Mouse (Mus musculus) CD4-positive, CD25-positive, alpha-beta regulatory T cell, adult 4 months (primary cell): ENCODE measurements around the gene S100a14. TPM values are rescaled to one million over a fixed set of nuclear protein-coding genes. Genes with fewer than 3 reads are reported as not detected.

Experiments
- ATAC-seq: one replicate; pipeline ENCODE4 v1.8.0; 2017
- polyA plus RNA-seq, 2 experiments: library from polyadenylated mRNA; unstranded; fragments of 100-300 nt; shearing (Covaris generic); gene quantifications; one replicate each; pipeline ENCODE4 v1.2.1; 2017

S100a14 gene
- polyA plus RNA-seq, 2 experiments from 2014 or later, result not detected

DNA sequence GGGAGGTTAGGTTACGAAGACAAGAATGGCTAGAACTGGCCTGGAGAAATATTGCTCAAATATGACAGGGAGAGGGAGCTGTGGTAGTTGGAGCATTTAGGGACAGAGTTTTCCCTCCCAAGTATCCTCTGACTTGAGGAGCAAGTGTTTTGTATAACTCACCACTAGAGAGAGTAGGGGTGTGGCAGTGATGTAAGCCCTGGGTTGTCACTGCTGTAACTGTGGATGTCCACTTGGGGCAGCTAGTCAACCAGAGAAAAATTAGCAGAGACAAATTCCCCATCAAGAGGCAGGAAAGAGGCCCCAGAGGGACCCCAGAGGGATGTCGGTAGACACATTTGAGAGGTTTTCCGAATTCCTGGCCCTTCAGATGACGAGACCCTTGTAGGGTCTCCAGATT, 1.2 kb upstream of the S100a14 start:
- peak; percentile 58 for ATAC-seq

DNA sequence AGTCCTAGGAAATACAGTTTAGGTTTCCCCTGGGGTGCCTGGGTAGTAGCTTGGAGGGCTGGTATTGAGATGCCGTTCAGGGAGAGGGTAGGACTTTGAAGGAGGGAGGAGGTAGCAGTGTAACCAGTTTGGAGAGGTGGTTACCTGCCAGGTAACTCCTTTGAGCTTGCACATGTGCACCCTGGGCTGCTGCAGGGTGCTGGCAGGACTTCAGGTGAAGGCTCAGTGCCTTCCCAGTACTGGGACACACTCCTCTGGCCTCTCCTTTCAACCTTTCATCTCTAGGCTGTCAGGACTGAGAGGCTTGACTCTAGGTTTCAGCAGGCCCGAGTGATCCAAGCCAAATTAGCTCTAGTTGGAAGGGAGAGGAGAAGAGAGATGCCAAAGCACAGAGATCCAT, 580 bp upstream of the S100a14 start:
- ATAC-seq, result no peak

DNA sequence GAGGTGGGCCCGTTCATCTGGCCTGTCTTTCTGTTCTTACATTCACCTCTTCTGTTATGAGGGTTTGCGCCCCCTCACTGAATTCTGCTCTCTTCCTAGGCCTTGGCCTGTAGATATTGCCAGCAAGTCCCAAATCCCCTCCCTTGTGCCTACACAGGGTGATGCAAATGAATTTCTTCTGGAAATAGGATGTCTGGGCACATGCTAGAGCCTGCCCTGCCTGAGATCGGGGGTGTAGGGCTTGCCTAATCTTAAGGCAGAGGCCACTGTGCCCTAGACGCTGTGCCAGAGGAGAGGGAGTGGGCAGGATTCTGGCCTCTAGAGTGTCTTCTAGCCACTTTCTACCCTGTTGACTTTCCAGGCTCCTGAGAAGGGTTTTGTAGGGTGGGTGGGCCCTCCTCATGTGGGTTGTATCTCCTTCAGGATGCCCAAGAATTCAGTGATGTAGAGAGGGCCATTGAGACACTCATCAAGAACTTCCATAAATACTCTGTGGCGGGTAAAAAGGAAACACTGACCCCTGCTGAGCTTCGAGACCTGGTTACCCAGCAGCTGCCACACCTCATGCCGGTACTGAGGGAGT, 726 bp downstream of the S100a14 start:
- ATAC-seq, result no peak

DNA sequence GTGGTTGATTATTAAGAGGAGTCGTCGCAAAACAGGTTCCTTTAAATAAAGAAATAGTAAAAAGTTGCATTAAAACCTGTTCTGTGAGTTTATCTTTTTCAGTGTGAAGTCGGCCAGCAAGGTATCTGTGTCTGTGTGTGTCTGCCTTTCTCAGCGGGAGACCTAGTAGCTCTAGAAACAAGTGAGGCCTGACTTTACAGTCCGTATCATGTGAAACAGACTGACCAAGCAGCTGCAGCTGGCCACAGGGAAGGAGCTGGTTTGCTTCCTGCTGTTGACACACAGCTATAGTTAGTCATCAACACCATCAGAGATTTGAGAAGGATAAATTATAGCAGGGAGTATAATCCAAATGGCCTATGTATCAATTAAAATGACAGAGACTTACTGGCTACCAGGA, 5.1 kb downstream of the S100a14 start:
- ATAC-seq, result no peak

DNA sequence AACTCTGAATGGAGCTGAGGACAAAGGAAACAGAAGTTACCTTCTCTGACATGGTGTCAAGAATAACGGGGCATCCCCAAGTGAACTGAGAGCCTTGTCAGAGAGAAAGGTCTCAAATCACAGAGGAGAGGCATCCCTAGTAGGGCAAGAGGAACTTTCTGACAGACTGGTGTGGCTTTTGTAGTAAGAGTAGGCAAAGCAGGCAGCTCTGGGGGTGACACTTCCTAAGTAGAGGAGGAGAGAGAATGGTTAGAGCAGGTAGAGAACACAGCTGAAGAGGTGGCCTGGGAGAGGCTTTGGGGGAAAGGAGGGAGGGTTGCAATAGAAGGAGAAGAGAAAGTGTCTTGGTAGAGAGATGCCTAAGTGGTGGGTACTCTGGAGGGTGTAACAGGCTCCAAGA, 8.8 kb downstream of the S100a14 start:
- no peak for ATAC-seq

DNA sequence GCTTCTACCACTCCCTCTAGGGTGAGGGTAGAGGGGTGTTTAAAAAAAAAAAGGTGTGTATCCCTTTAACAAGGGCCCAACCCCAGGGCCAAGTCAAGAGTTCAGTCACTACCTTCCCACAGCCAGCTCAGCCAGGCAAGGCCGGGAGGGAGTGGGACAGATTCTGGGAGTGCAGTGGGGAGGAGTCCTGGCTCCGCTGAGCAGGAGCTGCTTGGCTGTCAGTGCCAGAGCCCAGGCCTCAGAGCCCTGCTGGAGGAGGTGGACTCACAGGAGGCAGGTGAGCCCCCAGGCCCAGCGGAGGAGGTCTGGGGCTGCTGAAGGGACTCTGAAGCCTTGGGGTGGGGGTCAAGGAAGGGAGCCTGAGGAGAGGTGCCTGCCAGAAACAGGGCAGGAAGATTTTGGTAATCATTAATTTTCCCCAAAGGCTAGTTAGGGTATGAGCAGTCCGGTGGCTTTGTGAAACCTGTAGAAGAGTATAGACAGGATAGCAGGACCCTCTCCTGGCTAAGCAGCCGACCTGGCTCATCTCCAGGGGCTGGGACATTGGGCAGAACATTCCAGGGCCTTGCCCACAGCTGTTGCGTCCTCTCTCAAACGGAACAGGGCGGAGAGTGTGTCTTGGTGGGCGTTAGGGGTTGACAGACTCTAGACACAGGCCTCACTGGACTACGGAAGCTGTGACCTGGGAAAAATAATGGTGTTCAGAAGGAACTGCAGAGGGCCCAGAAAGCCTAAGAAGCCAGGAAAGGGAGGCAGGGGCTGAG, 10.7 kb downstream of the S100a14 start, which contains the start of gene S100a16:
Gene S100a16 (plus strand): TSS at position 114 of the 764 bp plus-strand sequence.
- no peak for ATAC-seq

DNA sequence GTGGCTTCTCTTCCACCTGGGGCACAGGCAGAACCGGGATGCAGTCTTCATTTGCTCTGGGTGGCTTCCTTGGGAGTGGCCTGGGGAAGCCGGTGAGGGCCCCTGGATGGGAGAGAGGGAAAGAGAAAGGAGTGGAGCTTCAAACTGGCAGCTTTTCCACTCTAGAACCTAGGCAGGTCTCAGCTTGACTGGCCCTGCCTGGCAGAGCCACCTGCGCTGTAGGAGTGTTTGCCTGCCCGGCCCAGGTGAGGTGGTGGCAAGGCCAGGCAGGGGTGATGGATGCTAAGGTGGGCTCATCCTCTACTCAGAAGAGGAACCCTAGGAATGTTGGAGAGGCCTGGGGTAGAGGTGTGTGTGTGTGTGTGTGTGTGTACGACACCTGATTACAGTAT, 11.2 kb downstream of the S100a14 start:
- ATAC-seq, result no peak

DNA sequence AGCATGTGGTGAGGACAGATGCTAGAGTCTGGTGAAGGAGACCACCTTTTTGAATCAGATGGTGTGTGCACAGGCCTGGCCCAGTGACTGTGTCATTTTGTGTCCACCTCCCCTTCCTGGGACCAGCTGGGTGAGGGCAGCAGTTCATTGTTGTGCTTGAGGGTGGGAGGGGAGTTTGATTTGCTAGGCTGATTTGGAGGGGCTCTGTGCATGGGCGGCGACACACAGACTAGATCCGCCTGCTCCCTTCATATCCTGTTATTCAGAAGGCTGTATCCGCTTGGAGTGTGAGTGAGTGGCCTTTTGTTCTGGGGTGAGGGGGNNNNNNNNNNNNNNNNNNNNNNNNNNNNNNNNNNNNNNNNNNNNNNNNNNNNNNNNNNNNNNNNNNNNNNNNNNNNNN, 14.2 kb downstream of the S100a14 start:
- no peak for ATAC-seq

DNA sequence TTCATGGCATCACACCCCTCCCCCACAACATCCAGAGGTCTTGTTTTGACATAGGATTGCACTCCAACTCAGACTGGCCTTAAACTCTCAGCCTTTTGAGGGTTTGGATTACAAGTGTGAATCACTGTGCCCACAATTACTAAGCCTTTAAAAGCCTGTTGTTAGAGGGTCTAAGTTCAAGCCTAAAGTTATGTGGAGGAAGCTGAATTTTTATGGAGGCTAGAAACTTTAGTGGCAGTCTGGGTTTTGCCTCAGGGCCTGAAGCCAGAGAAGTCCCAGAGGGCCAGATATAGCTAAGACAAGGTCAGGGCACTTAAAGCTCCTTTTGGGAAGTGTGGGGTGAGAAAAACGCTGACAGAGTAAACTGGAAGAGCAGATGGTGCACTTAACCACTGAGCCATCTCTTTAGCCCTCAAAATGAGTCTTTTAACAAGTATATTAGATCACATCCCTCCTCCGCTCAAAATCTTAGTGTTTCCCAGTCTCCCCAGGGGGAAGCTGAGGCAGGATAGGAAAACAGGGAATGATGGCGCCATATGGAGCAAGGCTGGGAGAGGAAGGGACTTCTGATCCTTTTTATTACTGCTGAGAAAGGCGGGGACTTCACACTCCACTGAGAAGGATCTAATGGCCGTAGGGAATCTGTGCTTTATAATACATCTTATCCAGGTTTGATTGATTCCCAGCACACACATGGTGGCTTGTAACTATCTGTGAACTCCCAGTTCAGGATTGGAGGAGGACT, 23.2 kb downstream of the S100a14 start:
- no peak for ATAC-seq

DNA sequence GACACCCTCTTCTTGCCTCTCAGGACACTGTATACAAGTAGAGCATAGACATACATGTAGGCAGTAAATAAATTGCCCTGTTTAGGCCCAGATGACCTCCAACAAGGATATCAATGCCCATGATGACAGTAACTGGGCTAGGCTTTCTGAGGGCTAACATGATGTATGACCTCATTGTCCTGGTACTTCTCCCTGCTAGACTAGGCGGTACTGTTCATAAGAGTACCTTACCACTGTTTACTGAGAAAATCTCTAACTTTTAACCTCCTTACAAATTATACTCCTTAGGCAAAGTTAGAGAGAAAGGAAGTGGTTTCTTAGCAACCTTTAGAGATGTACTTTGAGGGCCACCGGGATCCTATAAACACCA, 23.8 kb downstream of the S100a14 start:
- no peak for ATAC-seq

DNA sequence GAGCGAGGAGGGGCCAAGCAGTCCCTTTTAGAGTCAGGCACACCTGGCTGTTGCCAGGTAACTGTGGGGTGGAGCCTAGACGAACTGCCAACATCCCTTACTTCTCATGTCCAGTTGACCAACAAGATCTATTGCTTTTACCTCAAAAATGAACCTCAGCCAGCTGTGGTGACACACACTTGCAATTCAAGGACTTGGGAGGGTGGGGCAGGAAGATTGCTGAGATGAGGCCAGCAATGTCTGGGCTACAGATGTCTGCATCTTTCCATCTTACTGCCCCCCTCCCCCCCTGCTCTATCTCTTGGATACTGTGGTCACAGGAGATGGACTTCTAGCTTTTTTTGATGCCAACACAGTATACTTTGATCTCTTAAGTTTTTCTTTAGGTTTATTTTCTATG, 25.6 kb downstream of the S100a14 start:
- no peak for ATAC-seq

DNA sequence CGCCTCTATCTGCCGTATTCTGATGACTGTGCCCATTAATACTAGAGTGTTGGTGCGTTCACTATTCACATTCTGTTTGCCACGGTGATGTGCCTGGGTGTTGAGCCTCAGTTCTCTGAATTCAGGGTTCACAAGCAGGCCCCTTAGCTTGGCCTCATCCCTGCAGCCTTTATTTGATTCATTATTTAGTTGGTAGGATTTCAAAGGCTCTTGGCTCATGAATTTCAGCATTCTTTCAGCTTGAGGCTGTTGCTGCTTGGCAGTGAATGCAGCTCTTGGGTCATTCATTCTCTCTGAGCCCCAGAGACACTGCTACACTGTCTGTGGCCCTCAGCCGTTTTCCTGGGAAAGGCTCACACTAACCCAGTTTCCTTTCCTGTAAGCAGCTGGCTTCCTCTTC, 29.3 kb downstream of the S100a14 start:
- no peak for ATAC-seq

DNA sequence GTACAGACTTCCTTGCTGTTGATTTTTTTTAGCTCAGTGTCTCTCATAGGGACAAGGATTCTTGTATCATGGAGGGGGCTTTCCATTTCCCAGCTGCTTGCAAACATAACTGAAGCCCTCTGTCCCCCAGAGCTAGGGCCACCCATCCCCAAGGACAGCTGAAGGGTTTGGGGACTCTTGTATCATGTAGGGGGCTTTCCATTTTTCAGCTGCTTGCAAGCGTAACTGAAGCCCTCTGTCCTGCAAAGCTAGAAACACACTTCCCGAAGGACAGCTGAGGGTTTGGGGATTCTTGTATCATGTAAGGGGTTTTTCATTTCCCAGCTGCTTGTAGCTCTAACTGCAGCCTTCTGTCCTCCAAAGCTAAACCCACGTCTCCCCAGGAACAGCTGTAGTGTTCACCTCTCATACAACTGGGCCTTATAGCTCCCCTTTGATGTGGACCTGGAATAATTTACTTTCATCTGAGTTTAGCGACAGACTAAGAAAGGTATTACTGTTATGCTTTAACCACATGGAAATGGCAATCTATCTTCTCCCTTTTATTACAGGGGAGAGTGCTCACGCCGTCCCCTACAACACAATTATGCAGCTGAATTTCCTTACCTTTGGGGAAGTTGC, 33.5 kb downstream of the S100a14 start, which contains the start of gene S100a3:
Gene S100a3 (plus strand): TSS at position 571 of the 621 bp plus-strand sequence.
- ATAC-seq, result no peak

DNA sequence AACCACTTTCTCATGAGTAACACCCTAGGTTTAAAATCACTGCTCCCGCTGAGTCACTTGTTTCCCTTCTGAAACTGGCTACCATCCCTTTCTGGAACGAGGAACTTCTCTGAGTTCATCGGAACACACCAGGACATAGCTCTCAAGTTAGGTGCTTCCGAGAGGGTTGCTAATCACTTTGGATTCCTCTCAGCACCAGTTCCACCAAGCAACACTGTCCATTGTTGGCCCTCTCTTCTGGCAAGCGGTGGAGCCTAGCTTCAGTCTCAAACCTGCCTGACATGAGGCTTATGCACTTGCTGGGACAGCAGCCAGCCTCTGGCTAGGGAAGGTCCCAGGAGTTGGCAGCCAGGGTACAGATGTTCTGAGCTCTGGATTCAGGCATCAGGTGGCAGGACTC, 48.0 kb downstream of the S100a14 start:
- ATAC-seq, result no peak

DNA sequence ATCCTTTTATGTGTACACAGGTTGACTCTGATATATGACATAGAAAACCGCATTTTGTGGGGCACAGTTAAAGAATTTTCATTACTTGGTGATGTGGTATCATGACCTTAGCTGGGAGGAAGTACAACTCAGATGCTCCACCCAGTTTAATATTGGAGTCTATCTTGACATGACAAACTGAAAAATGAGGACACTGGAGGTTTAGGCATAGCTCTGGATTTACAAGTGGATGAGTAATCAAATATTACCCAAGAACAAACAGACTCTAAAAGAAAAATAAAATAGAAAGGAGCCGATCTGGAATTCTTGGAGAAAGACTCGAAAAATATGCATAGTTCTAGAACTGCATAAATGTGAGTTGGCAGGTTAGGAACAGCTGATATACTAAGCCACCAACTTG, 48.7 kb downstream of the S100a14 start:
- ATAC-seq, result no peak

DNA sequence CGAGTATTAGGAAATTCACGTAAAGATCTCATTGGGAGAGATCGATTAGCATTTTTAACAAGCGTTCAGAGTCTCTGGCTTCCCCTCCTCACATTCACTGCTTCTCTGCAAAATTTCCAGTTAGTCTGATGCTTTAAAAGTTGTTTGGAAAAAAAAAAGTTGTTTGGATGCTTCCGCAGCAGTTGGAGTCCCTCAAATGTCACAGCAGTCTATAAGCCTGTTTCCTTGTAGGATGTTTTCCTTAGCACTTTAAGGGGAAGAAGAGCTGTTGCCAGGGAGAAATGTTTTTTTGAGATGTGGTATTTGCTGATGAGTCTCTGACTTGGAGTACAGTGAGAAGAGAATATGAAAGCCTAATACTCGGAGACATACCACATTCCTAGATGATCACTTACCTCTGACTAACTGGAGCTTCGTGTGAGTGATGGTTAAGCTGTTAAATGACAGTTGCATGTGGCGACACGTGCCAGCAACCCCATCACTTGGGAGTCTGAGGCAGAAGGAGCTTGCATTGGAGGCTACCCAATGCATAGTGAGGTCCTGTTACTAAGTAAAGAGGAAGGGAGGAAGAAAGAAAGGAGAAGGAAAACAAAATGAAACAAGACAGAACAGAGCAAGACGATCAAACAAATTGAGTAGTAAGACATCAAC, 49.8 kb downstream of the S100a14 start:
- no peak for ATAC-seq

Other genes with a start within 250 kb of the S100a14 start
- 10 to 100 TPM; 25.2 to 26.2 TPM for gene Gatad2b, start 233.7 kb upstream of the S100a14 start, polyA plus RNA-seq
- gene Slc27a3, start 136.9 kb upstream of the S100a14 start, polyA plus RNA-seq, result under 1 TPM in 1 of 2 experiments, not detected in 1; 0.19 TPM
- 10 to 100 TPM; 16.9 to 17.9 TPM for gene Ints3, start 93.2 kb upstream of the S100a14 start, polyA plus RNA-seq
- not detected for gene Npr1, start 61.0 kb upstream of the S100a14 start, polyA plus RNA-seq
- 100 to 1,000 TPM; 113 to 125 TPM for gene Ilf2, start 50.7 kb upstream of the S100a14 start, polyA plus RNA-seq
- gene Snapin, start 35.8 kb upstream of the S100a14 start, polyA plus RNA-seq, result 10 to 100 TPM; 60.4 to 65.0 TPM
- 10 to 100 TPM; 50.3 to 57.9 TPM for gene Chtop, start 17.4 kb upstream of the S100a14 start, polyA plus RNA-seq
- 1 to 10 TPM; 3.3 to 4.9 TPM for gene S100a1, start 12.5 kb upstream of the S100a14 start, polyA plus RNA-seq
- gene S100a13, start 12.4 kb upstream of the S100a14 start, polyA plus RNA-seq, result 100 to 1,000 TPM; 157 to 222 TPM
- gene S100a16, start 10.4 kb downstream of the S100a14 start, polyA plus RNA-seq, result not detected
- gene S100a3, start 33.7 kb downstream of the S100a14 start, polyA plus RNA-seq, result 1 to 10 TPM; 2.1 to 2.5 TPM
- gene S100a2, start 63.4 kb downstream of the S100a14 start, polyA plus RNA-seq, result not detected
- gene Gm42674, start 75.0 kb downstream of the S100a14 start, polyA plus RNA-seq, result not detected
- gene S100a4, start 76.9 kb downstream of the S100a14 start, polyA plus RNA-seq, result 100 to 1,000 TPM in 1 of 2 experiments, 10 to 100 TPM in 1; 74.9 to 104 TPM
- gene S100a5, start 81.7 kb downstream of the S100a14 start, polyA plus RNA-seq, result not detected
- 100 to 1,000 TPM; 291 to 360 TPM for gene S100a6, start 86.0 kb downstream of the S100a14 start, polyA plus RNA-seq
- gene S100a7a, start 127.2 kb downstream of the S100a14 start, polyA plus RNA-seq, result not detected
- gene S100a8, start 142.1 kb downstream of the S100a14 start, polyA plus RNA-seq, result not detected
- not detected for gene S100a9, start 168.9 kb downstream of the S100a14 start, polyA plus RNA-seq
- gene Pglyrp4, start 200.1 kb downstream of the S100a14 start, polyA plus RNA-seq, result not detected